Mouse (Mus musculus): ENCODE data around the gene Clcnkb. TPM values are rescaled to one million over a fixed set of nuclear protein-coding genes. Genes with fewer than 3 reads are reported as not detected.

The Clcnkb gene
- polyA plus RNA-seq, 1 experiment from 2014 or later, result not detected

DNA sequence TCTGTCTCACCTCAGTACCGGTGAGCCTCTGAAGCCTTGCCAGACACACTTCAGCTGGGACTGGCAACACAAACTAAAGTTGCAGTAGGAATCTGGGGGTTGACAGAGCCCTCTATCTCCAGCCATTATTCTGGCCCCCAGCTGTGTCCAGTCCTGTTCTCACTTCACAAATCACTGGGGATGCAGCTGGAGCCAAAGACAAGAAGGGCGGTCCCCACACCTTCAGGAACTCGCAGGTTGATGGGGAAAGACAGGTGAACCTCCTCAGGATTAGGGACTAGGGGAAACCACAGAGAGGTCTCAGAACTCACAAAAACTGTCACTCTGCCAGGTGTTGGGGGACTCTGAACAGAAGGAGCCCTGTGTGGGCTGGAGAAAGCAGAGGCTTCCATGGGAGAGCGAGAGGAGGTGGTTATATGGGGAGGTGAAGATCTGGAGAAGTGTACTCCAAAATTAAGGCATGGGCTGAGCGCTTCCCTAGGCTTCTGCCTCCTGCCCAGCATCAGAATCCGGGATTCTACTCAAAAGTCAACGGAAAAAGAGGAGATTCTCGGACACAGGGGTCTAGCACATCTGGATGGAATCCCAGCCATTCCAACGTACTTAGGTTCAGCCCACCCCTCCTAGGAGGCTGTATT is 4.5 kb upstream of the Clcnkb start, which contains the start of gene Hspb7:
Gene Hspb7, plus strand, starts transcription at position 588 of the 638 bp plus-strand sequence.
- H3K4me3 ChIP-seq (replicated peaks; ENCODE audit: low read length), result no peak within 1 kb of the TSS
- H3K36me3 ChIP-seq (ENCODE audit: control insufficient read depth, insufficient read depth), result no peaks in the 10 kb centered on the region
- H3K4me1 ChIP-seq (replicated peaks; ENCODE audit: control insufficient read depth, insufficient read depth, low read length), result peaks cover 2% of the 10 kb centered on the region
- H3K4me2 ChIP-seq (ENCODE audit: low read length), result no peak within 1 kb of the TSS
- ATAC-seq, result no peak
- H3K9ac ChIP-seq (replicated peaks; ENCODE audit: low read depth, low read length), result no peak within 1 kb of the TSS
- no peaks in the 10 kb centered on the region for H3K9me3 ChIP-seq (ENCODE audit: control insufficient read depth, low read length)
- H3K27ac ChIP-seq (ENCODE audit: low read length), result no peak within 1 kb of the TSS
- H3K27me3 ChIP-seq (replicated peaks; ENCODE audit: control insufficient read depth, insufficient read depth, low read length), result no peaks in the 10 kb centered on the region
- 67% methylated on average over 9 of the region's 9 CpGs for WGBS

DNA sequence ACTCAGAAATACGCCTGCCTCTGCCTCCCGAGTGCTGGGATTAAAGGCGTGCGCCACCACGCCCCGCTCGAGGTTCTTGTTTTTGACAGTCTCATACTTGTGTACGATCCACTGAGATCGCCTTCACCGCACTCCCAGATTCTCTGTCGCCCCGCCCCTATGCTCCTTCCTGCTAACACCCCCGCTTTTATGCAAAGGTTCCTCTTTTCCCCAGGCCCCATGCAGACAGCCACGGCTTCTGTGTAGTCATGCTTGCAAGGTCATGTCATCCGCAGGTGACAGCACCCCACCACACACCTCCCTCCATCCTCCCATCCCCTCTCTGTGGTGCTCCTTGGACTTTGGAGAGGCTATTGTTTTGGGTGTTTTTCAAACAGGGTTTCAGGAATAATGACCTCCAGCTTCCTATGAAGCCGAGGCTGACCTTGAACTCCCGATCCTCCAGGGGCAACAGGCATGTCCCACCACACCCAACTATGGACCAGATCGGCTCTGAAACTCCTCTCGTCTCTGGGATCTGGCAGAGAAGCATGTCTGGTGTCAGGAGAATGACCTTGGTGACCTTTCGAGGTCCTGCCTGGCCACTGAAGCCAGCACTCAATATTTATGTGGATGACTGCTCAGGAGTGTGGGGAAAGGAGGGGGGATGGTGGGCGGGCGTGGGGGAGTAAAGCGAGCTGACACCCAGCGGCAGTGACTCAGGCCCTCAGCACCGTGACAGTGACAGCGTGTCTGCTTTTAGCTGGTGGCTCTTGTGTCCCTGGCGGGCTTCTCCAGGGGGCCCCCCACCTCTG is 3.8 kb upstream of the Clcnkb start:
- Histone ChIP-seq H3K36me3 (ENCODE audit: control insufficient read depth, insufficient read depth) (no peaks in the 10 kb centered on the region), H3K27ac (ENCODE audit: low read length) (no peak overlapping the region), H3K9me3 (ENCODE audit: control insufficient read depth, low read length) (no peaks in the 10 kb centered on the region), H3K9ac (replicated peaks; ENCODE audit: low read depth, low read length) (no peak overlapping the region), H3K4me1 (replicated peaks; ENCODE audit: control insufficient read depth, insufficient read depth, low read length) (no peaks in the 10 kb centered on the region), H3K4me3 (replicated peaks; ENCODE audit: low read length) (no peak overlapping the region), H3K27me3 (replicated peaks; ENCODE audit: control insufficient read depth, insufficient read depth, low read length) (no peaks in the 10 kb centered on the region), H3K4me2 (ENCODE audit: low read length) (no peak overlapping the region)
- WGBS, result 77% methylated on average over 27 of the region's 27 CpGs
- ATAC-seq, result no peak

DNA sequence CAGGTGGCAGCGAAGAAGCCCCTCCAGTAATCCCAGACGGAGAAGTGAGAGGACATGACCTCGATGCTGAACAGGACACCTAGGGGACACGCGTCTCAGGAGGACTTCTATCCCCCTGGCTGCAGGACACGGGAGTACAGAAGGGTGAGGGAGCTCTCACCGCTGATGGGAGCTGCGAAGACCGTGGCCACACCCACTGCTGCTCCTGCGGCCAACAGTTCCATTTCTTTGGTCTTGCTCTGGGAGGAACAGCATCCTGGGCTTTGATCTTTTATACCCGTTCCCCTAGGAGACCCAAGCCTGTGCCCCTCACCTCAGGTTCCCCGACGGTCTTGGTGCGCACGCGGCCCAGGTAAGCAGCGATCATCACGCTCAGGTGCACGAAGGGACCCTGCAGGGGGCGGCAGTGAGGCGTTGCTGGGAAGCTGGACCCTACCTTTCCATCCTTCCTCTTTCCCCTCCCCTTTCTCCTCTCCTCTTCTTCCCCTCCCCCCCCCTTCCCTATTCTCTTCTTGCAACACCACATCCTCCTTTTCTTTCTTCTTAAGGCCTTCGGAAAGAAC is 4.3 kb downstream of the Clcnkb start:
- no peak overlapping the region for H3K27ac ChIP-seq (ENCODE audit: low read length)
- no peak for ATAC-seq
- H3K9me3 ChIP-seq (ENCODE audit: control insufficient read depth, low read length), result no peaks in the 10 kb centered on the region
- H3K36me3 ChIP-seq (ENCODE audit: control insufficient read depth, insufficient read depth), result no peaks in the 10 kb centered on the region
- WGBS, result 16% methylated on average over 22 of the region's 22 CpGs
- H3K4me1 ChIP-seq (replicated peaks; ENCODE audit: control insufficient read depth, insufficient read depth, low read length), result no peaks in the 10 kb centered on the region
- no peak overlapping the region for H3K4me2 ChIP-seq (ENCODE audit: low read length)
- H3K9ac ChIP-seq (replicated peaks; ENCODE audit: low read depth, low read length), result no peak overlapping the region
- H3K27me3 ChIP-seq (replicated peaks; ENCODE audit: control insufficient read depth, insufficient read depth, low read length), result no peaks in the 10 kb centered on the region
- no peak overlapping the region for H3K4me3 ChIP-seq (replicated peaks; ENCODE audit: low read length)

DNA sequence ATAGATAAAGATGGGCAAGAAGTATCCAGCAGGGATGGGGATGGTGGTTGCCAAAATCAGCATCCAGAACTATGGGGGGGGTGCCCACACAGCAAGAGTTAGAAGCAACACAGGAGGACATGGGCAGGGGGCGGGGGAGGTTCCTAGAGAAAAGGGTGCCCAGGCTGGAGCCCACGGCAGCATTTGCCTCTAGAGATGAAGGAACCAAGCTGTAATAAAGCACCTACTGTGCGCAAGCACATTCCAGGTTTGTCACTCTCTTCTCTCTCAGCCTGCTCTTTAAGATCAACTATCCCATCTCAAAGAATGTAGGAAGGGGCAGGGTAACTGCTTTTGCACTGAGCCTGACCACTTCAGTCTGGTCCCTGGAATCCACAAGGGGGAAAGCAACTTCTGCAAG is 7.2 kb downstream of the Clcnkb start:
- Histone ChIP-seq H3K9ac (replicated peaks; ENCODE audit: low read depth, low read length) (no peak overlapping the region), H3K4me3 (replicated peaks; ENCODE audit: low read length) (no peak overlapping the region), H3K36me3 (ENCODE audit: control insufficient read depth, insufficient read depth) (no peaks in the 10 kb centered on the region), H3K4me2 (ENCODE audit: low read length) (no peak overlapping the region), H3K27ac (ENCODE audit: low read length) (no peak overlapping the region), H3K27me3 (replicated peaks; ENCODE audit: control insufficient read depth, insufficient read depth, low read length) (no peaks in the 10 kb centered on the region), H3K4me1 (replicated peaks; ENCODE audit: control insufficient read depth, insufficient read depth, low read length) (0 out of 2 replicates have a peak, but pooled peaks cover 2% of the 10 kb centered on the region), H3K9me3 (ENCODE audit: control insufficient read depth, low read length) (no peaks in the 10 kb centered on the region)
- 87% methylated on average over 3 of the region's 3 CpGs for WGBS
- no peak for ATAC-seq

DNA sequence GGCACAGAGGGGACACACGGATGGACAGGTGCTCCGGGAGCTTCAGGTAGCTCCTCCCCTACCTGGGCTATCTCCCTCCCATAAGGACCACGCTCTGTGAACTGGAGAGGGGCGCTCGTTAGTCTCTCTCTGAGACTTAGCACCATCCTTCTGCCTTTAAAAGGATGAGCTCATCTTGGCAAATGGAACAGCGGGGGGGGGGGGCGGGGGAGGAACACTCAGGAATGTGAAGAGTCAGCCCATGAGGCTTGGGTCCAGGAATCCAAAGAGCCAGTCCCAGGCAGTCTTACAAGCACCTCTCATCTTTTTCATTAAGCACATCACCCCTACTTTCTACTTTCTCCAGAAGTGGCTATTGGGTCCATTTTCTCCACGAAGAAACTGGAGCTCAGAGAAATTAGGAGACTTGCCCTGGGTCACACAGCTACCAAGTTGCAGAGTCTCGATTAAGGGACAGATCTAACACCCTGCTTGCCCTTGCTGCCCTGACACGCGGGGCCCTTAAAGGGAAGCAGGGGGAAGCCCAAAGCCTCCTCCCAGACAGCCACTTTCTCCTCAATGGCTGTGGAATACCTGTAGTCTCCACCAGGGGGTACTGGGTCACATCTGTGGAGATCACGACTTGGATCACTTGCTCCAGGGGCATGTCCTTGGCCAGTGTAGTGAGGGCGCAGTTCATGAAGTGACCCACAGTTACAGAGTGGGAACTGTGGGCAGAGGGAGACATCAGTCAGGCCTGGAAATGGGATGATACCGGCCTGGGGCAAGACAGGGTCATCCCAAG is 9.1 kb downstream of the Clcnkb start:
- no peak overlapping the region for H3K4me3 ChIP-seq (replicated peaks; ENCODE audit: low read length)
- H3K9ac ChIP-seq (replicated peaks; ENCODE audit: low read depth, low read length), result no peak overlapping the region
- 0 out of 2 replicates have a peak, but pooled peaks cover 2% of the 10 kb centered on the region for H3K4me1 ChIP-seq (replicated peaks; ENCODE audit: control insufficient read depth, insufficient read depth, low read length)
- no peak for ATAC-seq
- no peaks in the 10 kb centered on the region for H3K36me3 ChIP-seq (ENCODE audit: control insufficient read depth, insufficient read depth)
- no peak overlapping the region for H3K27ac ChIP-seq (ENCODE audit: low read length)
- no peaks in the 10 kb centered on the region for H3K27me3 ChIP-seq (replicated peaks; ENCODE audit: control insufficient read depth, insufficient read depth, low read length)
- 44% methylated on average over 12 of the region's 14 CpGs for WGBS
- no peak overlapping the region for H3K4me2 ChIP-seq (ENCODE audit: low read length)
- no peaks in the 10 kb centered on the region for H3K9me3 ChIP-seq (ENCODE audit: control insufficient read depth, low read length)

DNA sequence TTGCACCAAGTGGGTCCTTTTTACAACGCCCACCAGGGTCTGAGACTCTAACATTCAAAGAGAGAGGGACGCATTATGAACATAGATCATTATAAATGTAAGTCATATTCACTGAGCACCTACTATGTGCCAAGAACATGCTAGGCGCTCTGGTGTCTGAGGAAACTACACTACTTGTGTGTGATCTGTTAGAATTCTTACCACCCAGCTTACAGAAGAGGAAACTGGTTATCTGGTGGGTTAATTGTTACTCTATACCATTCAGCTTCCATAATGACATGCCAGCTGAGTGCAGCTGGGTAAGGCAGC is 10.5 kb downstream of the Clcnkb start:
- Histone ChIP-seq H3K9ac (replicated peaks; ENCODE audit: low read depth, low read length) (no peak overlapping the region), H3K4me3 (replicated peaks; ENCODE audit: low read length) (no peak overlapping the region), H3K9me3 (ENCODE audit: control insufficient read depth, low read length) (no peaks in the 10 kb centered on the region), H3K27me3 (replicated peaks; ENCODE audit: control insufficient read depth, insufficient read depth, low read length) (no peaks in the 10 kb centered on the region), H3K4me2 (ENCODE audit: low read length) (no peak overlapping the region), H3K27ac (ENCODE audit: low read length) (no peak overlapping the region), H3K4me1 (replicated peaks; ENCODE audit: control insufficient read depth, insufficient read depth, low read length) (0 out of 2 replicates have a peak, but pooled peaks cover 2% of the 10 kb centered on the region), H3K36me3 (ENCODE audit: control insufficient read depth, insufficient read depth) (no peaks in the 10 kb centered on the region)
- ATAC-seq, result no peak
- WGBS, result 86% methylated on average over 3 of the region's 3 CpGs

DNA sequence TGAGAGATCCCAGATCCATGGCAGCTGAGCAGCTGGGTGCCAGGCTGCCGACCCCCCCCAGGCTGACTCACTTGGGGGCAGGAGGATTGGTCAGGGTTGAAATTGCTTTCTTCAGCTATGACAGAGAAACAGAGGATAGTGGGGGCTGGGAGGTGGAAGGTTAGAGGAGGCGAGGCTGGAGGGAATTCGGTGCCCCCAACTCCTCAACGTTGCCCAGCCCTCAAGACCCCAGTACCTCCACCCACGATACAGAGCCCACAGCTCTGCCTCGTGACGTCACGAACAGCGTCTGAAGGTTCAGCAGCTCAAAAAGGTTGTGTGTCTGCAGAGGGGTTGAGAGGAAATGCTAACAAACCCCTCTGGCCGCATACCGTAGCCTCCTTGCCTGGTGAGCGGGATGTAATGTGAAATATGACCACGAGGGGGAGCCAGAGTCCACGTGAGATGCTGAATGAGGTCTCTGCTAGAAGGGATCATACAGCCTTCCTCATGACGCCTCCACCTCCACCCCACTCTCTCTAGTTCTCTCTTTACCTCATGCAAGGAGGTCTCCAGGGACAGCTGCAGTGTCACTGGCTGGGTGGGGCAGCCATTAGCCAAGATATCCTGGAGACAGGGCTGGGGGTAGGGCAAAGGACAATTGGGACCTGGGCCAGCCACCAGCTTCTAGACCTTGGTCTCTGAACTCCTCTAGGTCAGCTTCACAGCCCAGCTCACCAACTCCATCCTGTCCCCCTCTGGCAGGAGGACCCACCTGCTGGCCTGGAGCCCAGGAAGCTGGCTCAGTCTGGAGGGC is 11.1 kb downstream of the Clcnkb start:
- H3K36me3 ChIP-seq (ENCODE audit: control insufficient read depth, insufficient read depth), result no peaks in the 10 kb centered on the region
- no peaks in the 10 kb centered on the region for H3K9me3 ChIP-seq (ENCODE audit: control insufficient read depth, low read length)
- H3K4me1 ChIP-seq (replicated peaks; ENCODE audit: control insufficient read depth, insufficient read depth, low read length), result 0 out of 2 replicates have a peak, but pooled peaks cover 2% of the 10 kb centered on the region
- no peak overlapping the region for H3K27ac ChIP-seq (ENCODE audit: low read length)
- no peak overlapping the region for H3K4me3 ChIP-seq (replicated peaks; ENCODE audit: low read length)
- H3K27me3 ChIP-seq (replicated peaks; ENCODE audit: control insufficient read depth, insufficient read depth, low read length), result no peaks in the 10 kb centered on the region
- WGBS, result 13% methylated on average over 15 of the region's 15 CpGs
- peak overlapping the region; percentile 13 for H3K4me2 ChIP-seq (ENCODE audit: low read length)
- H3K9ac ChIP-seq (replicated peaks; ENCODE audit: low read depth, low read length), result 0 out of 2 replicates have a peak overlapping the region, but pooled peaks have one; percentile 8
- ATAC-seq, result peak; percentile 86

DNA sequence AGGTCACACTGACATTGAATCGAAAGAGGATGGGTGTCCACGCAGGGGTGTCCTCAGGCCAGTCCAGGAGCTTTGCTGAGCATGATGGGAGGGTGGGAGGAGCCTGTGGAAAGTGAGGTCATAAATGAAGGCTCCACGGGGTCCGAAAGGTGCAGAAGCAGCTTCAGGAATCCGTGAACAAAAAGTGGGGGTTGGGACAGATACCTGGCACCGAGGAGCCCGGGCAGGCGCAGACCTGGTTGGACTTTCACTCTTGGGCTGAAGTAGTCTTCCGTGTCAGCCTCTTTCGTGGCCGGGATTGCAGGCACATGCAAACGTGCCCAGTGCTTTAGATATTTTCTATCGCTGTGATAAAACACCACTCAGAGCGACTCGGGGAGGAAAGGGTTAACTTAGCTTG is 15.6 kb downstream of the Clcnkb start:
- Histone ChIP-seq H3K4me3 (replicated peaks; ENCODE audit: low read length) (no peak overlapping the region), H3K36me3 (ENCODE audit: control insufficient read depth, insufficient read depth) (no peaks in the 10 kb centered on the region), H3K4me1 (replicated peaks; ENCODE audit: control insufficient read depth, insufficient read depth, low read length) (0 out of 2 replicates have a peak, but pooled peaks cover 2% of the 10 kb centered on the region), H3K9me3 (ENCODE audit: control insufficient read depth, low read length) (no peaks in the 10 kb centered on the region), H3K9ac (replicated peaks; ENCODE audit: low read depth, low read length) (no peak overlapping the region), H3K27me3 (replicated peaks; ENCODE audit: control insufficient read depth, insufficient read depth, low read length) (no peaks in the 10 kb centered on the region), H3K4me2 (ENCODE audit: low read length) (no peak overlapping the region), H3K27ac (ENCODE audit: low read length) (no peak overlapping the region)
- 88% methylated on average over 15 of the region's 15 CpGs for WGBS
- no peak for ATAC-seq

All from forebrain, embryonic 16.5 days (tissue).